Mouse (Mus musculus) cortical plate, adult 2 months (tissue): ENCODE results near the gene Itga6. TPM values are rescaled to one million over a fixed set of nuclear protein-coding genes. Genes with fewer than 3 reads are reported as not detected.

Experiments used
- H3K27ac ChIP-seq: fragments of 200-500 bp; 2 replicates; pipeline ENCODE4 v1.5.1; 2012; ENCODE audit warnings: low read length, control low read depth, inconsistent platforms; ENCODE audit not compliant: insufficient read depth
- H3K4me1 ChIP-seq: fragments of 200-500 bp; 2 replicates; pipeline ENCODE4 v1.6.1; 2011; ENCODE audit warnings: low read length; ENCODE audit not compliant: control insufficient read depth, insufficient read depth
- H3K4me3 ChIP-seq: fragments of 200-500 bp; 2 replicates; pipeline ENCODE4 v1.5.1; 2011; ENCODE audit warnings: mild to moderate bottlenecking, low read length, control low read depth; ENCODE audit not compliant: insufficient read depth
- CTCF ChIP-seq: fragments of 200-500 bp; IDR thresholded peaks from 2 replicates; pipeline ENCODE4 v1.5.1; 2011; ENCODE audit warnings: mild to moderate bottlenecking, control low read depth, low read length; ENCODE audit not compliant: insufficient read depth; ENCODE audit errors: extremely low read depth
- POLR2A ChIP-seq: fragments of 200-500 bp; IDR thresholded peaks from 2 replicates; pipeline ENCODE4 v1.6.1; 2011; ENCODE audit warnings: mild to moderate bottlenecking, low read length, control low read depth; ENCODE audit not compliant: insufficient read depth; ENCODE audit errors: extremely low read depth
- polyA plus RNA-seq: library from polyadenylated mRNA; depleted of rRNA; stranded (reverse); fragments of >200 nt; gene quantifications from 2 replicates; pipeline ENCODE4 v1.2.3, GENCODE M21; 2012; rRNA removed

Gene Itga6
- polyA plus RNA-seq = 23.1 and 24.2 TPM in 2 replicates

- Histone ChIP-seq H3K4me3 (no peak within 1 kb of the TSS), H3K27ac (no peak within 1 kb of the TSS), H3K4me1 (no peaks in the 10 kb centered on the region)
- TF ChIP-seq POLR2A (no peak), CTCF (no peak)
Observed at GRCm38 (mm10) chr2:71745610-71746374, at the start of gene Itga6. Gene Itga6 (plus strand): TSS chr2:71745616.

GRCm38 (mm10) chr2:71696776-71697175 lies 48.6 kb upstream of the Itga6 start:
- H3K4me3 ChIP-seq = no peak overlapping the region
- H3K4me1 ChIP-seq = no peaks in the 10 kb centered on the region
- no peak for TF ChIP-seq POLR2A
- TF ChIP-seq CTCF = no peak
- no peak overlapping the region for H3K27ac ChIP-seq

GRCm38 (mm10) chr2:71697408-71698336 lies 47.7 kb upstream of the Itga6 start:
- TF ChIP-seq CTCF (no peak), POLR2A (no peak)
- no peaks in the 10 kb centered on the region for H3K4me1 ChIP-seq
- H3K27ac ChIP-seq = no peak overlapping the region
- H3K4me3 ChIP-seq = no peak overlapping the region

GRCm38 (mm10) chr2:71698366-71698765 lies 47.0 kb upstream of the Itga6 start:
- TF ChIP-seq CTCF = no peak
- no peak for TF ChIP-seq POLR2A
- no peak overlapping the region for H3K4me3 ChIP-seq
- H3K27ac ChIP-seq = no peak overlapping the region

GRCm38 (mm10) chr2:71698942-71699341 lies 46.5 kb upstream of the Itga6 start:
- Histone ChIP-seq H3K27ac (no peak overlapping the region), H3K4me1 (no peaks in the 10 kb centered on the region)
- TF ChIP-seq CTCF (no peak), POLR2A (no peak)

More at GRCm38 (mm10) chr2:71698366-71698765, 47.0 kb upstream of the Itga6 start:
- no peaks in the 10 kb centered on the region for H3K4me1 ChIP-seq

GRCm38 (mm10) chr2:71701341-71701740 lies 44.1 kb upstream of the Itga6 start:
- H3K4me3 ChIP-seq = no peak overlapping the region
- no peaks in the 10 kb centered on the region for H3K4me1 ChIP-seq
- TF ChIP-seq POLR2A (no peak), CTCF (no peak)
- H3K27ac ChIP-seq = no peak overlapping the region

More at GRCm38 (mm10) chr2:71698942-71699341, 46.5 kb upstream of the Itga6 start:
- H3K4me3 ChIP-seq = no peak overlapping the region

GRCm38 (mm10) chr2:71704309-71704708 lies 41.1 kb upstream of the Itga6 start:
- H3K4me1 ChIP-seq = no peaks in the 10 kb centered on the region
- no peak for TF ChIP-seq CTCF
- TF ChIP-seq POLR2A = no peak
- no peak overlapping the region for H3K27ac ChIP-seq
- H3K4me3 ChIP-seq = no peak overlapping the region

GRCm38 (mm10) chr2:71708886-71709285 lies 36.5 kb upstream of the Itga6 start:
- no peak for TF ChIP-seq CTCF
- TF ChIP-seq POLR2A = no peak
- H3K4me3 ChIP-seq = no peak overlapping the region
- H3K4me1 ChIP-seq = no peaks in the 10 kb centered on the region
- H3K27ac ChIP-seq = no peak overlapping the region

- Histone ChIP-seq H3K27ac (no peak overlapping the region), H3K4me3 (no peak overlapping the region), H3K4me1 (no peaks in the 10 kb centered on the region)
- TF ChIP-seq CTCF = no peak
- TF ChIP-seq POLR2A = no peak
Observed at GRCm38 (mm10) chr2:71711640-71712039, 33.8 kb upstream of the Itga6 start.
